Mouse (Mus musculus) spleen, postnatal 36 days (tissue): ENCODE measurements around the gene Pspn.
A peak's percentile ranks its signal among the peaks of the same experiment; 100 is the strongest.

ENCODE experiments used
- DNase-seq, 2 experiments: peaks; one replicate each; pipeline ENCODE4 v3.0.0; 2022; ENCODE audit warnings: low spot score in 2 of 2, mixed read lengths in 1 of 2

The Pspn gene

DNA sequence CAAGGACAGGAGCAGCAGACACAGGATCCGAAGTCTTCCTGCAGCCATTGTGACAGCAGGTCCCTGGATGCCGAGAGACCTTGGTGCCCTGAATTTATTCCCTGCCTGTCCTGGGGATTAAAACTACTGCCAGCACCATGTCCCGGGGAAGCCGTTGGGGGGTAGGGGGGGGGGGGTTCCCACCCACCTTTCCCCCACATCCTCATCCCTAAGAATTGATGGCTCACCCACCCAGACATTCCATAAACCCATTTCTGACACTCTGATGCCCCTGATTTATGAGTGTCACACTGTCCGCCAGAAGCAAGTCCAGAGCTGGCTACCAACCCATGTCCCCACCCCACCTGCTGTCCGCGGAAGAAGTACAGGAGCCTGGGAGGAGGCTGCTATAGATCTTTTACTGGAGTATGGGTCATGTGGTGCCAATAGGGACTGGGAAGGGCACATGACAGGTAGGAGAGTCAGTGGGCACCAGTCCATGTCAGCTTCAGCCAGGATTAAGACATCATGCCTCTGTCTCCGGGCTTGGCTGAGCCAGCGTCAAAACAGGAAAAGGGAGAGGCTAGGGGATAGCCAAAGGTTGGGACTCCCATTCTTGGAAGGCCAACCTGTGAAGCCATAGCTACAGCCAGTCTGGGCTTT, at the start of gene Pspn:
Gene Pspn (minus strand): TSS at position 51 of the 642 bp plus-strand sequence.
- DNase-seq = no peak

DNA sequence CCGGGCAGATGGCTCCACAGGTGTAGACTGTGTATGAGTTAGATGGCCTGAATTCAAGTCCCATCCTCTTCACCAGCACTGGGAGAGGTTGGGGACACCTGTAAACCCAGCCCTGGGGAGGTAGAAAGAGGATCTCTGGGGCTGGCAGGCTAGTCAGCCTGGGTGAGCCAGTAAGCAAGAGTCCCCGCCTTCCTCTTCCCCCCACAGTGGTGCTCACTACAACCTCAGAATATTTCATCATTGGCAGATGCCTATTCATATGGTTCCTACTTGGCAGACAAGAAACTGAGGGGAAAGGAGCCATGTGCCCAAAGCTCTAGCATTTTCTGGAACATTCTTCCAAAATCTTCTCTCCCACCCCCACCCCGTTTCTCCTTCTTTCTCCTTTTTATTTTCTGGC, 49.0 kb upstream of the Pspn start:
- DNase-seq = no peak

DNA sequence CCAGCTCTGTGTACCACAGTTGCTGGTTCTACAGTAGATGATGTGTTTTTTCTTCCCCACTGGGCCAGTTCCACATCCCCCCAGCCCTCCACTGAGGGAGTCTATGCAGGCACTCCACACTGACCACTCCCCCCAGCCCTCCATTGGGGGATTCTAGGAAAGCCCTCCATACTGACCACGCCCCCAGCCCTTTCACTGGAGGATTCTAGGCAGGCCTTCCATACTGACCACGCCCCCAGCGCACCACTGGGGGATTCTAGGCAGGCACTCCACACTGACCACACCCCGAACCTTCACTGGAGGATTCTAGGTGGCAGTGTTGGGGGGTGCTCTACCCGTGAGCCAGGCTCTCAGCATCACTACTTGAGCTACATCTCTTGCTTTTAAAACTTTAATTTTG, 47.6 kb upstream of the Pspn start:
- no peak for DNase-seq

DNA sequence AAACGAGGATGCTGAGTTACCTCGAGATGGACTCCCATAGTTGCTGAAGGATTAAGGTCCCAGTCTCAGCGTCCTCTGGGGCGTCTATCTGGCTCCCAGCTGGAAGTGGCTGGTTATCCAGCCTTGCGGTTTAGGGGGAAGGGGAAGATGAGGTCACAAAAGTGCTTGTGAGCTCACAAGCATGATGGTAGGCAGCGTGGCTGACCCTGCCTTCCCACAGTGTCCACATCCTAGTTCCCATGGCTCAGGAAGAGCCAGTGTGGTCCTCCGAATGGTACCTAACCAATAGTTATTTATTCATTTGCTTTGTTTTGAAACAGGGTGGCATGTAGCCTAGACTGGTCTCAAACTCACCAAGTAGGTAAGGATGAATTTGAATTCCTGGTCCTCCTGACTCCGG, 41.7 kb upstream of the Pspn start, which contains the start of gene Slc25a41:
Gene Slc25a41 (minus strand): TSS at position 101 of the 400 bp plus-strand sequence.
- no peak for DNase-seq

DNA sequence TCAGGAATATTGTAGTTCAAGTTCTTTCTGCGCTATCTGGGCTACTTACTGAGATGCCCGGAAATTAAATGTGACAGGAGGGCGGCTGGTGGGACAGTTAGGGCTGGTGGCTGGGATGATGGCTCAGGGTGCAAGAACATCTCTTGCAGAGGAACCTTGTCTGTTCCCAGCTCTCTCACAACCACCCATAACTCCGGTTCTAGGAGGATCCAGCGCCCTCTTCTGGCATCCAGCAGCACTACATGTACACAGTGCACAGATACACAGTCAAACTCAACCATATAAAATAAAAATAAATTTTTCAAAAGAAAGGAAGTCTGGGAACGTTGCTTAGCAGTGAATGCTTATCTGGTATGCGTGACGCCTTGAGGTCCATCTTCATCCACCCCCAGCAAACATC, 39.2 kb upstream of the Pspn start:
- DNase-seq = no peak

DNA sequence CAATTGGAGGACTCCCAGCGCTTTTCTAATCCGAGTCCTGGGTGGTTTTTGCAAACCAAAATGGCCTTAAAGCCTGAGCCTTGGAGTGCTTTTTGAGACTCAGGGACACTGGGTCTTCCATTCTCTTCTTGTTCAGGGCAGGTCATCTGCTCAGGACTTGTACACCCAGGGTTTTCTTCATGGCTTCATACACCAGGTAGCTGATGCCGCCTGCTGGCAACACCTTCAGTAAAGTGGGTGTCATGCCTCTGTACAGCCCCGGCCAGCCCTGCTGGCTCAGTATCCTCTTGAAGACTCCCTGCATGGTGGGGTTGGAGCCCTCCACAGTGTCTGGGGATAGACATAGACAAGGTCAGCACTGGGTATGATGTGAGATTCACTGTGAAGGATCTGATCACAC, 33.0 kb upstream of the Pspn start:
- no peak for DNase-seq

DNA sequence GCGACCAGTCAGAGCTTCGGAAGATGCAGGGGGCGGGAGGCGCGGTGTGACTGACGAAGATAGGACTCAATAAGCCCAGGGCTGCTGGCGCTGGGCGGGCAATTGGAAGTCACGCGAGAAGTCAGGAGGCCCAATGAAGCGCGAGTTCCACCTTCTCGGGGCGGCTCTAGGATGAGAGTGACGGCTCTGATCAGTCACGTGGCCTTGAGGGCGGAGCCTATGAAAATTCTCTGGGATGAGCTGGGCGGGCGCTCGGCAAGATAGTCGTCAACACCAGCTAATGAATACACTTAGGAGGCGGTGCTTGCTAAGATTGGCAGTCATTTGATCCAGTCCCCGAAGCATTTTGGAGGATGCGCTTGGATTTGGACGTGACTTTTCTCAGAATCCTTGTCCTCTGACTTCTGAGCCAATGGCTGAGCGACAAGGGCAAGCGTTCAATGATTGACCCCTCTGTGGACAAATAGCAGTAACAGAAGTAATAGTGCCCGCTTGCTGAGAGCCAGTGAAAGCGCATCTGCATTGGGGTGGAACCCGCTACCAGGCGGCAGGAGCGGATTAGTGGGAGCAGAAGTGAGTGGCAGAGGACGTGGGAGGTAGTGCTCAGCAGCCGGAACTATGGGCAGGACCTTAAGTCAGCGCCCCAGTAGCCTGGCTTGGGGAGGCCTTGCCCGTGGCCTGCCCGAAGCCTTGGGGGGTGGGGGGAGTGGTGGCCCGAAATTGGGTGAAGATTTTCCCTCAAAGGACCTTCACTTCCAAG, 32.0 kb upstream of the Pspn start:
- DNase-seq = peak; percentile 100

DNA sequence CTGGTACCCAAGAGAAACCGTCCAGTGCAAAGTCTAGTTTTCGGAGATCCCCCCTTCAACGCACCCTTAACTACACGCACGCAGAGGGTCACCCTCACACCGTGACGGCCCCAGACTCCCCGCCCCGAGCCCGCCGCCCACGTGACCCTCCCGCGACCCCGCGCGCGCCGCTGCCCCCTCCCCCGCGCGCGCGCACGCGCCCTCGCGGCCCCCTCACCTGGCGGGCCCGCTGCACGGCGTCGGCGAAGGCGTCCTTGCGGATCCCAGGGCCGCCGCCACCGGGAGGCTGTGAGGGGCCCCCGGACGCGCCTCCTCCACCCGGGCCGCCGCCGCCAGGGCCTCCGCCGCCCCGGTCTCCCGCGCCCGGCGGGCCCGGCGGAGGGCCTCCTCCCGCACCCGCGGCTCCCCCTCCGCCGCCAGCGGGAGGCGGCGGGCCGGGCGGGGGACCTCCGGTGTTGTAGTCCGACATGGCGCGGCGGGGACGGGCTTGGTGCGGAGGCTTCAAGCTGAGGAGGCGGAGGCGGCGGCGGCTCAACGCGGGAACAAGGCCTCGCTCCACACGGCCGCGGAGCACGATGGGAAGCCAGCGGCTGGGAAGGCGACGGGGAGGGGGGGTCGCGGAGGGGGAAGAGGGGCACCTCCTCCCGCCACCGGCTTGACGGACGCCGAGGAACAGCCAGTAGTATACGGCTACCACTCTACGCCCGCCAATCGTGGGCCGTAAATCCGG, 31.3 kb upstream of the Pspn start, which contains the start of gene Khsrp:
Gene Khsrp (minus strand): TSS at position 592 of the 730 bp plus-strand sequence.
- peak in 1 of 2 experiments; percentile 36 for DNase-seq

DNA sequence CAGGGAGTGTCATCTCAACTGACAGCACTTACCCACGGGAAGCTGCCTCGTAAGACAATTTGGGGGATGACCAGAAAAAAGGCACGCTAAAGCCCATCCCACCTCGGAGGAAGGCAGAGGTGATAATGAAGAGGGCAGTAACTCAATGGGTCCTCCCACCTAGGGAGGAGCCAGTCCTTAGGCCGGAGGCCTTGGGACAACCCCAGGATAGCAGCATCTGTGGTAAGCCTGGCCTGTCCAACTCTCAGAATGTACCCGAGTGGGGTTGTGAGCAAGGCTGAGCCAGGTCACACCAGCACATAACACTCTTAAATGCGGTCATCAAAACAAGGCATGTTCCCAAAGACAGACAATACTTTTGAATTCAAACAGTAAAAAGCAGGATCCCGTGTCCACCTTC, 29.9 kb upstream of the Pspn start:
- peak; percentile 32 to 37 for DNase-seq

DNA sequence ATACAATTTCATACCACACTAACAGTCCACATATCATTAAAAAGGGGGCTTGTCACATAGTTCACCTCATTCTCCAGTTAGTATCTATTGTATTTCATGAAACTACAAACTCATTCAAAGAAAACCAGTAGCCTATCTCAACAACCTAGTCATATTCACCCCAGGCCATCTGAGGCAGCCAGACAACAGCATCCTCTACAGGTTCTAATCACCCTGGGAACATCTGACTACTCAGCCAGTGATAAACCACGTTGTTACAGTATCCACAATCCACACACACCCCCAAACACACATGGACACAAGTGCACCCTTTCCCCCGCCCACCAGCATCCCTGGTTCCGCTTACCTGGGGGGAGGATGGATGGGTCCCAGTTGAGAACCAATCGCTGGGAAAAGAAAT, 27.7 kb upstream of the Pspn start:
- DNase-seq = no peak

DNA sequence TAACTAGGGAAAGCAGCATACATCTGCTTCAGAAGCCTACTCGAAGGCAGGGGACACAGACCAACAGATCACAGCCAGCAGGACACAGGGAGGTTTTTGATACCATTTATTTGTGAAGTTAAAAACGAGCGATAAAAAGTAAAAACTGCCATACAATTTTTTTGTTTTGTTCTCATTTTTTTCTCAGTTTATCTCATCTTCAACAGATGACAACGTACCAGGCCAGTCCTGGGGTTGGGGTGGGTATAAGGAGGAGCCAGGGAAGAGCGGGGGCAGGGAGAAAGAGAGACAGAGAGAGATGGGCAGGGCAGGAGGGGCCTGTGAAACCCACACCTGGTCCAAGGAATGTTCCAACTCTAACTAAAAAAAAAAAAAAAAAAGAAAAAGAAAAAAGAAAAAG, 21.1 kb upstream of the Pspn start:
- no peak for DNase-seq

DNA sequence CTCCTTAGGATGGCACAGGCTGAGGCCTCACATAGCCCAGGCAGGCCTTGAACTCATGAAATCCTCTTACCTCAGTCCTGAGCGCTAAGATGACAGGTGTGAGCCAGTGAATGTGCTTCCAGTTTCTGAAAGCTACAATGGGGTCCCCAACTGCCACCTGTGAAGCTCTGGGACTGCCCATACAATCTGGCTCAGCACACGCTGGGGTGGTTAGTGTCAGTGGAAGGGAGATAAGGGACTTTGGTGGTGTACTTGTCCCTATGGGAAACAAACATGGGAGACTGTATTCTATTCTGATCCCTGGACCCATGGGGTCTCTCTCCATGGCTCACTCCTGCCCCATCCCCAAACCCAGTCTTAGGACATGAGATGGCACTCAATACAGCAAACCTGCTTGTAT, 19.9 kb upstream of the Pspn start:
- peak in 1 of 2 experiments; percentile 19 for DNase-seq

DNA sequence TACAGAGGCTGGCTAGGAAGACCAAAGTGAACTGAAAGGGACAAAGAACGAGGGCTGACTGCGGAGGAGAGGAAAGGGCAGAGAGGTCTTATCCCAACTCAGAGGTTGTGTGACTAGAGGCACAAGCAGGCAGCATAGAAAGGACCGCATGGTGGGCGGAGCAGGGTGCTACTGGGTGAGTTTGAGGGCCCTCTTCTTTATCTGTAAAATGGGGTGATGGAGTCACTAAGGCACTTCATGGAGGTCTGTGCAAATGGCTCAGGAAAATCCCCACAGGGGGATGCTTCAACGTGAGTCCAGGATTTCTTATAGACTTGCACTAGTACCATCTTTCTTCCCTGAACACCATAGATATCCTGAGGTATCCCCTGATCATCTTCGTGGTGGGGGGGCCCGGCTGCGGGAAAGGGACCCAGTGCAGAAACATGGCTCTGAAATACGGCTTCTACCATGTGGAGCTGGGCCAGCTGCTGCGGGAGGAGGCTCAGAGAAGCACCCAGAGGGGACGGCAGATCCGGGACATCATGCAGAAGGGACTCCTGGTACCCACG, 12.5 kb upstream of the Pspn start:
- DNase-seq = peak in 1 of 2 experiments; percentile 24

DNA sequence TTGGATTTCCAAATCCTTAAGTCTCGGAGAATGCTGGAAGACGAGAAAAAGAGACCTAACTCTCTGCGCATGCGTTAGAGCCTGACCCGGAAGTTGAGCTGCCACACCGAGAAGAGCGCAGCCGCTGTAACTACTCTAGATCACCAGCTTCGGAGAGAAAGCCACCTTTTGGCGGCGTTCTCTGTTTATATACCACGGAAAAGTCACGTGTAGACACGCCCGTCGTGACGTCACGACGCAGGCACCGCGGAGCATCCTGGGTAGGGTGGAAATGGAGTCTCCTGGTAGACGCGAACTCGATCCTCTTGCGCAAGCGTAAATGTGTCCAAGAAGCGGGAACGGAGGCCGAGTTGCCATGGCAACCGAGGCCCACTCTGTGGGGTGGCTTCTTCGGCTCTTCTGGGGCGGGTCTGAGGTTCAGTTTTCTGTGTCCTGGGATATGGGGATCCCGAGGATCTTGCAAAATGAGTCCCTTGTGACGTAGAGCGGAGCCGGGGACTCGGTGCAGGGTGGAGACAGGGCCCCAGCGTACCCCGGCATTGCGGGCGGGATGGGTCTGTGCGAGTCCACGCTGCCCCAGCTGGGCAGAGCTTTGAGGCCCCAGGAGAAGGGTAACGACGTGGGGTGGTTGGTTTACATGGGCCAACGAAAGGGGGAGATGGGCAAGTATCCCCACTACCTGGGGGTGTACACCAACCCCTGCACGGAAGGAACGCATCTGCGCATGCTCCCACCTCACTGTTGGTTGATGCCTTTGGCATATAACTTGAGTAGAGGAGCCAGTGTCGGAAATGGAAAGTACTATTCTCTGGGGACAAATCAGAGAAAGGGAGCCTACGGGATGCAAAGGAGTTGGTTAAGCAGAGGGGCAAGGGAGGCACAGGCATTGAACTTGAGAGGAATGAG, 11.7 kb upstream of the Pspn start, which contains the start of the genes Gtf2f1 and Gm17949:
Gene Gtf2f1 (minus strand): TSS at position 53 of the 906 bp plus-strand sequence.
Gene Gm17949 (plus strand): TSS at position 234 of the 906 bp plus-strand sequence.
- DNase-seq = peak; percentile 88 to 94

DNA sequence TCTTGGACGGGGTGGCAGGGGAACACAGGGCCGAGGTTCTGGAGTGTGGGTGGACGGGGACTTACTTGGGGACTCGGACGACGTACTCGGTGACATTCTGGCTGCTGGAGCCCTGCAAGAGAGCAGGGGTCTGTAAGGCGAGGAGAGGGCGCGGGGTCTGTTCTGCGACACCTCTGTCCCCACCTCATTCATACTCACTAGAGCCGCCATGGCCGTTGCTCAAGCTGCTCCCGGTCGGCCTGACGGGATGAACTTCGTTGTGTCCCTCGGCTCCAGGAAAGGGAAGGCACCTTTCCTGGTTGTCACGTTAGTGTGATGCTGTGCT, 11.1 kb upstream of the Pspn start:
- no peak for DNase-seq

DNA sequence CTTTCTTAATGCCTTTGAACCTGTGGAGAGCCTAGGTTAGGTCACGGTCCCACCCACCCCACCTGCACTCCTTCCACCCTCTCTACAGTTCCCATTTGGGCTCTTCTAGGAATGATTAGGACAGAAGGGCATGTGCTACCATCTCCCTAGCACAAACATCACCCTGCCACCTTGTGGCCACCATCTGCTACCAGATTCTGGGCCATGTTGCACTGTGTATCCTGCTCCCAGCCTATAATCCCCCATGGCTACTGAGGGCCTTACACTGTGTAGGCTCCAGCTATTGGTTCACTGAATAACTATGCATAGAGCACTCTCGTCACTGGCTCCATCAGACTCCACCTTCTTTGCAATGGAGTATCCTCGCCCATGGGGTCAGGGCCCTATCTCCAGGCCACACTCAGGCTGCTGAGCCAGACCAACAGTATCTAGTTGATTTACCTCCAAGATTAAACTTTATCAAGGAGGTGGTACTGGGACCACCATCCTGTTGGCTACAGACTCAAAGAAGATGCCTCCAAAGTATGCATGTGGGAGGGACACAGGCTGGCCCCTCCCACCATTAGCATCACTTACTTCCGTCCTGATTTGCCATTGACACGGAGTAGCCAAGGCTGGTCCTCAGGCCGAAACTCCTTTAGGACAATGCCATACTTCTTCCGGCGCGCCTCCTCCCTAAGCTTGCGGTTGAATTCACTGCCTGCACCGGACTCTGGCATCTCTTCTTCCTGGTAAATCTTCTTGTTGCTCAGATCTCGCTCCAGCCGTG, 7.5 kb upstream of the Pspn start:
- no peak for DNase-seq

DNA sequence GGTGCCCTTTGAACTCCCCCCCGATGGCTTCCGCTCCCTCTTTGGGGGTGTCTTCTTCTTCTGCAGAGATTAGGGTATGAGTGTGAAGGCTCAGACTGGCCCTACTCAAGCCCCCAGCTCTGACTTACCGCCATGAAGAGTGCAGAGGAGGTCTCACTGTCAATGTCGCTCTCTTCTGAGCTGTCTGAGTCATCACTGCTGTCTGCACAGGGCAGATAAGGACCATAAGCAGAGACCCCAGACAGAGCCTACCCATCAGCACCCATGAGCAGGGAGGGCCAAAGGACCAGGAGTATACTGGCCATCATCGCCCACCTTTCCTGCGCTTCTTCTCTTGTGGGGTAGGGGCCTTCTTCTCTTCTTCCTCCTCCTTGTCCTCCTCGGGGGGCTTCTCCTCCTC, 4.2 kb upstream of the Pspn start:
- DNase-seq = no peak

DNA sequence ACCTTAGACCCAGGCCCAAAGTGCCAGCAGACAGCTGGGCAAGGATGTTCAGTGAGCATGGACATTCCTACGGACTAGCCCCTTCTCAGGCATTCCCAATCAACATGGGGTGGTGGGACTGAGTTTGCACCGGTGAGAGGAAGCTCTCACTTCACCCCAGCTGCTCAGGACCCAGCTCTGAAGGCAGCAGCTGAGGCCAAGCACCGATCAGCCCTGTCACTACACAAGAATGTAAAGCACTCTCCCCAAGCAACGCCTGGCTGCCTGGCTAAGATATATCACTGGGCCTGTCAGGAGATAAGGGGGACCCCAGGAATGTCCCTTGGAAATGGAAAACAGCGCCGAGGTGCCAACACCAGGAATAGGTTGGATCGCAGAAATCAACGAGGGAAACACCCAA, 1.4 kb upstream of the Pspn start:
- no peak for DNase-seq

DNA sequence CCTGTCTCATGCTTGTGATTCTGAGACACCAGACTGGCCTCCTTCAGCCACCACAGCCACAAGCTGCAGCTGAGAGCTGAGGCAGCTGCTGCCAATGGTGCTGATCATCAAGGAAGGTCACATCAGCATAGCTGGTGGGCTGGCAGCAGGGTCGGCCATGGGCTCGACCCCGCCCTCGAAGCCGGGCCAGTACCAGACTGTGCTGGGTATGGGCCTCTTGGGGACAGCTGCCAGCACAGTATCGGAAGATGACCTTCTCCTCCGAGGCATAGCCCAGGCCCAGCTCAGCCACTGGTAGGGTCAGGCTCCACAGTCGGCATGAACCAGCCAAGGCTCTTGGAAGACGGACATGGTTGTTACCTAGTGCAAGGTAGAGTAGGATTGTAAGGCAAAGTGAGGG, 404 bp downstream of the Pspn start:
- DNase-seq = no peak

DNA sequence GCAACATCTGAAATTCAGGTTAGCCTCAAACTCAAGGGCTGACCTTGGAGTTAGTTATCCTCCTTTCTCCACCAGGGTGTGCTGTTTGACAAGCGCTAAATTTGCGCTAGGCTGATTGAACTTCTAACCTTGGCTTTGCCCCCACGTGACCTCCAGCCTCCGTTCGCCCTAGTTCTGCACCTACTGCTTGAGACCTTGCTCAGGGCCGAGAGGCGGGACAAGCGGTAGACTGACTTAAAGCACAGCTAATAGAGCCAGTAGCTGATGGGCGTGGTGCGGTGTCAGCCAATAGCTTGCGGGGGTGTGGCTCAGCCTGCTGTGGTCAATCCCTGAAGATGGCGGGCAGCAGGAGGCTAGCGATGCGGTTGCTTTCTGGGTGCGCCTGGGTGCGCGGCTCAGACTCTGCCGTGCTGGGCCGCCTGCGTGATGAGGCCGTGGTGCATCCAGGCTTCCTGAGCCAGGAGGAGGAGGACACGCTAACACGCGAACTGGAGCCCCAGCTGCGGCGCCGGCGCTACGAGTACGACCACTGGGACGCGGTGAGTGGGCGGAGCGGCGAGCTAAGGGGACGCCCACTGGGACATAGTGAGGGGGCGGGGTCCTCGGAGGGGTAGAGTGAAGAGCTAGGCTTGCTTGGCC, 2.7 kb downstream of the Pspn start, which contains the start of gene Alkbh7:
Gene Alkbh7 (plus strand): TSS at position 311 of the 639 bp plus-strand sequence.
- peak; percentile 99 for DNase-seq
